Mouse (Mus musculus) ovary, adult 18-20 months (tissue): ENCODE results near the gene Pimreg.

Experiments
- DNase-seq: peaks from one replicate; pipeline ENCODE4 v3.0.0; 2022; ENCODE audit warnings: low spot score, mixed read lengths

The Pimreg gene

GRCm38 (mm10) chr11:72041768-72042607 is at the start of gene Pimreg:
TSS of gene Pimreg (plus strand) at chr11:72042032.
- peak; percentile 73 for DNase-seq

- DNase-seq = no peak
Observed at GRCm38 (mm10) chr11:71992438-71992837, 49.4 kb upstream of the Pimreg start.

- peak; percentile 54 for DNase-seq
Observed at GRCm38 (mm10) chr11:71995968-71996511, 45.8 kb upstream of the Pimreg start.

- no peak for DNase-seq
Observed at GRCm38 (mm10) chr11:71996805-71997204, 45.0 kb upstream of the Pimreg start.

GRCm38 (mm10) chr11:72000194-72000593 is 41.6 kb upstream of the Pimreg start:
- no peak for DNase-seq

GRCm38 (mm10) chr11:72002138-72002853 is 39.5 kb upstream of the Pimreg start:
- no peak for DNase-seq

GRCm38 (mm10) chr11:72003171-72003570 is 38.7 kb upstream of the Pimreg start:
- DNase-seq = no peak

- no peak for DNase-seq
Observed at GRCm38 (mm10) chr11:72005547-72005946, 36.3 kb upstream of the Pimreg start.

- no peak for DNase-seq
Observed at GRCm38 (mm10) chr11:72010367-72010766, 31.5 kb upstream of the Pimreg start.

- DNase-seq = no peak
Observed at GRCm38 (mm10) chr11:72010940-72011722, 30.7 kb upstream of the Pimreg start.

- no peak for DNase-seq
Observed at GRCm38 (mm10) chr11:72011955-72012354, 29.9 kb upstream of the Pimreg start.

GRCm38 (mm10) chr11:72014674-72015073 is 27.2 kb upstream of the Pimreg start:
- DNase-seq = no peak

GRCm38 (mm10) chr11:72016518-72017252 is 25.1 kb upstream of the Pimreg start:
- no peak for DNase-seq

- no peak for DNase-seq
Observed at GRCm38 (mm10) chr11:72017253-72017601, 24.6 kb upstream of the Pimreg start.

- DNase-seq = no peak
Observed at GRCm38 (mm10) chr11:72021015-72021414, 20.8 kb upstream of the Pimreg start.

- DNase-seq = no peak
Observed at GRCm38 (mm10) chr11:72022827-72023226, 19.0 kb upstream of the Pimreg start.

- no peak for DNase-seq
Observed at GRCm38 (mm10) chr11:72023581-72023980, 18.3 kb upstream of the Pimreg start.

- peak; percentile 19 for DNase-seq
Observed at GRCm38 (mm10) chr11:72024193-72024781, 17.5 kb upstream of the Pimreg start.

- DNase-seq = no peak
Observed at GRCm38 (mm10) chr11:72025843-72026242, 16.0 kb upstream of the Pimreg start.

- no peak for DNase-seq
Observed at GRCm38 (mm10) chr11:72026516-72026915, 15.3 kb upstream of the Pimreg start.

- DNase-seq = no peak
Observed at GRCm38 (mm10) chr11:72027836-72028235, 14.0 kb upstream of the Pimreg start.
